In the genomic region with DNA sequence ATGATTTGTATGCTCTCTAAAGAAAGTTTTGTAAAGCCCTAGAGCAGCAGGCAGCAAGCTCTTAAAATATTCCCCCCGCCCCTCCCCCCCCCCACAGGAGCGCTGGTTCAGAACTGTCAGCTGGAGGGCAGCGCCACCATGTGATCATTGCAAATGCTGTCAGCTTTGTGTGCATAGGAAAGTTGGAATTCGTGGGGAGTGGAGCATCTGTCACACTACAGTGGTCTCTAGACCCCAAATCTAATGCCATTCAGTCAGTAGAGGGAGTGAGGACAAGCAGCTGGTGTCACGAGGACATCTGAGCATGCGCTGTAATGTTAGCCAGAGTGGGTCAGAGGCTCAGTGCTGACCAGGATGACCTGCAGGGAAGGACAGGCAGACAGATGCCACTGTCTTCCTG, we compare ENCODE assay signal across 8 mouse cellular contexts. TPM values are rescaled to one million over a fixed set of nuclear protein-coding genes. Genes with fewer than 3 reads are reported as not detected.
DNase-seq lines count a peak whose midpoint lies in the region; ATAC-seq and TF ChIP-seq lines count a peak whose summit lies in the region.

No protein-coding gene starts in this region.

- intact Hi-C loops in left cerebral cortex, adult 2 months (cut with DNase I): no loop called here
- intact Hi-C loops in left cerebral cortex, postnatal 36 days (cut with DNase I): no loop called here
- intact Hi-C loops in gastrocnemius, postnatal 36 days (cut with DNase I): loop anchor here (10.0 kb wide), 1 partner anchor 1519 kb away; no protein-coding TSS in a partner anchor

- H3K27ac ChIP-seq in left cerebral cortex, adult 2 months: no peak overlapping the region
- H3K27ac ChIP-seq in embryonic facial prominence, embryonic 14.5 days (replicated peaks; ENCODE audit: low read depth, low read length): no peak overlapping the region

- peaks cover 29% of the 10 kb centered on the region for H3K4me1 ChIP-seq in embryonic facial prominence, embryonic 14.5 days (ENCODE audit: control insufficient read depth, insufficient read depth, low read length)

- no peak overlapping the region for H3K4me2 ChIP-seq in embryonic facial prominence, embryonic 14.5 days (ENCODE audit: low read depth, low read length)

- TF ChIP-seq CTCF in left cerebral cortex, adult 2 months (IDR thresholded peaks at IDR 0.05): peak; percentile 52

- H3K4me3 ChIP-seq in left cerebral cortex, adult 2 months: no peak overlapping the region
- no peak overlapping the region for H3K4me3 ChIP-seq in embryonic facial prominence, embryonic 14.5 days (ENCODE audit: low read depth, low read length)

- peak; percentile 19 for DNase-seq in CD4-positive, CD25-positive, alpha-beta regulatory T cell, adult 2 months (ENCODE audit: low read depth, low spot score)
- DNase-seq in left cerebral cortex, adult 2 months (ENCODE audit: extremely low spot score in 1 of 2, low spot score in 2 of 2): no peak
- no peak for DNase-seq in left cerebral cortex, postnatal 36 days (ENCODE audit: low spot score in 2 of 2)
- peak; percentile 69 for DNase-seq in embryonic facial prominence, embryonic 14.5 days (ENCODE audit: low spot score)
- peak; percentile 25 for DNase-seq in lung, postnatal 14 days
- DNase-seq in T-cell, adult 2 months (ENCODE audit: low spot score): no peak
- no peak for DNase-seq in gastrocnemius, postnatal 36 days

- no peak for ATAC-seq in CD4-positive, CD25-positive, alpha-beta regulatory T cell, adult 4 months
- ATAC-seq in embryonic facial prominence, embryonic 14.5 days (ENCODE audit: low read depth): no peak

- H3K36me3 ChIP-seq in embryonic facial prominence, embryonic 14.5 days (ENCODE audit: control insufficient read depth, insufficient read depth, low read length): peaks cover 7% of the 10 kb centered on the region; the same call in 1 of the 2 replicates

- H3K27me3 ChIP-seq in embryonic facial prominence, embryonic 14.5 days (replicated peaks; ENCODE audit: control insufficient read depth, insufficient read depth, low read length): no peaks in the 10 kb centered on the region

- no peaks in the 10 kb centered on the region for H3K9me3 ChIP-seq in embryonic facial prominence, embryonic 14.5 days (ENCODE audit: control insufficient read depth, low read length)

- 15% methylated on average over 6 of the region's 6 CpGs for WGBS in embryonic facial prominence, embryonic 14.5 days

- H3K9ac ChIP-seq in embryonic facial prominence, embryonic 14.5 days (ENCODE audit: low read depth, low read length): no peak overlapping the region

RNA-seq across cellular contexts. Expression of a gene that starts 42.9 kb away (rescaled TPM):
- polyA plus RNA-seq in CD4-positive, CD25-positive, alpha-beta regulatory T cell, adult 4 months (2017; shearing (Covaris generic)): 10 to 100 TPM; 27.0 TPM
- 10 to 100 TPM; 18.5 to 20.3 TPM for total RNA-seq in left cerebral cortex, adult 2 months (2021)
- total RNA-seq in left cerebral cortex, postnatal 36 days (2021): 10 to 100 TPM; 14.9 to 17.3 TPM
- 11.2 and 12.1 TPM in 2 replicates for polyA plus RNA-seq in embryonic facial prominence, embryonic 14.5 days (2014; fragmentation: Nextera tagmentation; extraction: Ambion mirVana)
- 10 to 100 TPM; 24.3 to 29.6 TPM for total RNA-seq in gastrocnemius, postnatal 36 days (2021)

RNA-seq across cellular contexts. Expression of a gene that starts 43.0 kb away (rescaled TPM):
- 10 to 100 TPM; 19.5 to 26.0 TPM for polyA plus RNA-seq in CD4-positive, CD25-positive, alpha-beta regulatory T cell, adult 4 months (2017; shearing (Covaris generic))
- total RNA-seq in left cerebral cortex, adult 2 months (2021): 1 to 10 TPM; 9.0 to 9.2 TPM
- total RNA-seq in left cerebral cortex, postnatal 36 days (2021): 10 to 100 TPM in 1 of 2 experiments, 1 to 10 TPM in 1; 6.3 to 11.9 TPM
- polyA plus RNA-seq in embryonic facial prominence, embryonic 14.5 days (2014; fragmentation: Nextera tagmentation; extraction: Ambion mirVana): 2.6 and 3.0 TPM in 2 replicates
- total RNA-seq in gastrocnemius, postnatal 36 days (2021): 1 to 10 TPM; 1.4 to 1.6 TPM

Comparison
In these comparisons a context has a peak if more than half of its experiments do, and no peak if none do; other contexts are left out.
1. DNase-seq: peak in CD4-positive, CD25-positive, alpha-beta regulatory T cell, adult 2 months (single experiment), embryonic facial prominence, embryonic 14.5 days (single experiment) and lung, postnatal 14 days (single experiment); none in left cerebral cortex, adult 2 months (0 of 2), left cerebral cortex, postnatal 36 days (0 of 2), T-cell, adult 2 months (single experiment) and gastrocnemius, postnatal 36 days (0 of 2).